Mouse (Mus musculus) small intestine, adult 2 months (tissue): ENCODE measurements around the gene Ttc7.

Source experiments
- CTCF ChIP-seq: fragments of 200-500 bp; IDR thresholded peaks from 2 replicates; pipeline ENCODE4 v1.5.1; 2012; ENCODE audit warnings: low read depth, mild to moderate bottlenecking, control low read depth, inconsistent platforms, low read length, moderate library complexity, mixed read lengths; ENCODE audit not compliant: insufficient replicate concordance, insufficient read length; ENCODE audit errors: extremely low read depth
- POLR2A ChIP-seq: fragments of 200-500 bp; IDR thresholded peaks from 2 replicates; pipeline ENCODE4 v1.6.1; 2012; ENCODE audit warnings: low read depth, mild to moderate bottlenecking, control low read depth, inconsistent platforms, low read length, moderate library complexity

DNA sequence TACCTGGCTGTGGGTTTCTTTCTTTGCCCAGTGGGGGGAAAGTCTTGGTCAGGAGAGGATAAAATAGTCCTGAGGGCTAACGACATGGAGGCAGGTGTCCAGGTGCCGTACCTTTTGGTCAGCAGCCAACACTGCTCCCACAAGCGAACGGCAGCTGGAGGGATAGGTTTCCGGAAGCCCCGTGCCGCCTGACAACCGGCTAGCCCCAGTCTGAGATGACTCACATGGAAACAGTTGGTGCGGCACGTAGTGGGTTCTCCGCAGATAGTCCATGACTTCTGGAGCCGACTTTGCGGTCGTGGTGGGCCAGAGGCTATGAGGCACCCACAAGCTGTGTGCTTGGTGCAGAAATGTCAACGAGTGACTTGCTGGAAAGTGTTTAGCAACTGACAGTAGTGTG lies 81.4 kb downstream of the Ttc7 start:
- TF ChIP-seq CTCF (no peak), POLR2A (no peak)
